Mouse (Mus musculus): ENCODE data around the gene Rras. TPM values are rescaled to one million over a fixed set of nuclear protein-coding genes. Genes with fewer than 3 reads are reported as not detected.

Gene Rras
- polyA plus RNA-seq, 1 experiment from 2014 or later: 81.5 TPM

DNA sequence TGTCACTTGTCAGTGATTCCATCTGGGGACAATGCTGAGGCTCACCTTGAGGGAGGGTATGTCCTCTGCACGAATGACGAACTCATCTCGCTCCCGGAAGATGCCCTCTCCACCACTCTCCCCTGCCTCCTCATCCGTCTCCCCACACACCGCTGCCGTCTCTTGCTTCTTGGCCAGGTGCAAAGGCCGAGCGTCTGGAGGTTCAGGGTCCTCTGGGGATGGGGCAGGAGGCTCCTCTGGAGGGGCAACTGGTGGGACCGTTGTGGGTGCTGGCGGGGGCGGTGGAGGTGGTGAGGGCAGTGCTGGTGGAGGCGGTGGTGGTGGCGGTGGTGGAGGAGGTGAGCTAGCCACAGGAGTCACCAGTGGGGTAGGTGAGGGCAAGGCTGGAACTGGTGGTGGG, 25.5 kb downstream of the Rras start:
- Histone ChIP-seq H3K27me3 (ENCODE audit: control insufficient read depth, insufficient read depth, low read length) (no peaks in the 10 kb centered on the region), H3K9ac (ENCODE audit: low read length) (no peak overlapping the region), H3K4me1 (replicated peaks; ENCODE audit: control insufficient read depth, insufficient read depth) (no peaks in the 10 kb centered on the region), H3K4me3 (ENCODE audit: low read depth, low read length) (no peak overlapping the region), H3K27ac (replicated peaks) (no peak overlapping the region), H3K36me3 (ENCODE audit: control insufficient read depth, insufficient read depth, low read length) (peaks cover 48% of the 10 kb centered on the region), H3K9me3 (ENCODE audit: control insufficient read depth, low read length) (no peaks in the 10 kb centered on the region), H3K4me2 (replicated peaks; ENCODE audit: low read depth) (no peak overlapping the region)
- peak; percentile 12 for DNase-seq (ENCODE audit: low spot score)
- ATAC-seq (ENCODE audit: low FRiP score, low TSS enrichment): no peak
- TF ChIP-seq EP300 (optimal IDR thresholded peaks at IDR 0.05) (no peak), CTCF (IDR thresholded peaks at IDR 0.05; ENCODE audit: low read depth) (no peak)
- 89% methylated on average over 11 of the region's 14 CpGs for WGBS

DNA sequence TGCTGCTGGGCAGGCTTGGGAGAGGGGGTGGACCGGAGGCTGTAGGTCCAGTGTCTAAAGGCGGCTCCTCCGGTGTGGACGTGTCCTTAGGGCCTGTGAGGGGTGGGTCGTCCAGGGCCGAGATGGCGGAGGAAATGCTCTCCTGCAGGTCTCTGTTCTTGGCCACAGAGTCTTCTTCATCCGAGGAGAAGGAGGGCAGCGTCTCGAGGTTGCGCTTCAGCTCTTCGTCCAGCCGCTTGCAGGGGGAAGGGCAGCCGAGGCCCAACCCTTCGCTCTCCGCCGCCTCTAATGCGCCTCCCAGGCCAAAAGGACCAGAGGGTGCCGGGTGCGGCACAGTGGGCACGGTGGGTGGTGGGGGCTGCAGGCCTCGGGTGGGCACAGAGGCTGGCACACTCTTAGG, 28.0 kb downstream of the Rras start:
- Histone ChIP-seq H3K27me3 (ENCODE audit: control insufficient read depth, insufficient read depth, low read length) (no peaks in the 10 kb centered on the region), H3K4me2 (replicated peaks; ENCODE audit: low read depth) (no peak overlapping the region), H3K27ac (replicated peaks) (no peak overlapping the region), H3K36me3 (ENCODE audit: control insufficient read depth, insufficient read depth, low read length) (peaks cover 46% of the 10 kb centered on the region), H3K9ac (ENCODE audit: low read length) (no peak overlapping the region), H3K4me3 (ENCODE audit: low read depth, low read length) (no peak overlapping the region), H3K4me1 (replicated peaks; ENCODE audit: control insufficient read depth, insufficient read depth) (no peaks in the 10 kb centered on the region), H3K9me3 (ENCODE audit: control insufficient read depth, low read length) (no peaks in the 10 kb centered on the region)
- ATAC-seq (ENCODE audit: low FRiP score, low TSS enrichment) (no peak), DNase-seq (ENCODE audit: low spot score) (peak; percentile 14)
- TF ChIP-seq CTCF (IDR thresholded peaks at IDR 0.05; ENCODE audit: low read depth) (no peak), EP300 (optimal IDR thresholded peaks at IDR 0.05) (no peak)
- 94% methylated on average over 22 of the region's 22 CpGs for WGBS

DNA sequence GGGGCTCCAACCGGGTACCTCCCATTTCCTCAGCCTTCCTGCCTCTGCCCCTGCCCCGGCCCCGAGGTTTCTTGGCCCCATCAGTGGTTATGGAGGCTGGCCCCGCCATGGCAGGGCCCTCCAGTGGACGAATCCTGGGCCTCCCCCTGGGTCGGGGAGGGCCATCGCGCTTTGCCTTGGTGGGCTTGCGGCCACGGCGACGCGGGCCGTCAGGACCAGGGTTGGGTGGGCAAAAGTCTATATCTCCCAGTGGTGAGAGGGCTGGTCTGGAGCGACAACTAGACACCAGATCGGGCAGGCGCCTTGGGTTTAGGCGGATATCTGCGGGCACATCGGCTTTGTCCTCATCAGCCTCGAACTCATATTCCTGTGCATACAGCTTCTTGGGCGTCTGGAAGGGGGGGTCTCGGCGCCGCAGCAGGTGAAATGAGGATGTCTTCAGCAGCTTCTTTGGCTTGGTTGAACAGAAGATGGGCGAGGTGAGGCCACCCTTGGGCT, 29.1 kb downstream of the Rras start:
- H3K27ac ChIP-seq (replicated peaks): no peak overlapping the region
- no peaks in the 10 kb centered on the region for H3K9me3 ChIP-seq (ENCODE audit: control insufficient read depth, low read length)
- no peak overlapping the region for H3K4me2 ChIP-seq (replicated peaks; ENCODE audit: low read depth)
- H3K4me3 ChIP-seq (ENCODE audit: low read depth, low read length): no peak overlapping the region
- WGBS: 94% methylated on average over 26 of the region's 26 CpGs
- no peak for ATAC-seq (ENCODE audit: low FRiP score, low TSS enrichment)
- 0 out of 2 replicates have a peak, but pooled peaks cover 4% of the 10 kb centered on the region for H3K4me1 ChIP-seq (replicated peaks; ENCODE audit: control insufficient read depth, insufficient read depth)
- peak; percentile 12 for DNase-seq (ENCODE audit: low spot score)
- no peak overlapping the region for H3K9ac ChIP-seq (ENCODE audit: low read length)
- no peak for TF ChIP-seq CTCF (IDR thresholded peaks at IDR 0.05; ENCODE audit: low read depth)
- TF ChIP-seq EP300 (optimal IDR thresholded peaks at IDR 0.05): no peak
- peaks cover 42% of the 10 kb centered on the region for H3K36me3 ChIP-seq (ENCODE audit: control insufficient read depth, insufficient read depth, low read length)
- H3K27me3 ChIP-seq (ENCODE audit: control insufficient read depth, insufficient read depth, low read length): no peaks in the 10 kb centered on the region

DNA sequence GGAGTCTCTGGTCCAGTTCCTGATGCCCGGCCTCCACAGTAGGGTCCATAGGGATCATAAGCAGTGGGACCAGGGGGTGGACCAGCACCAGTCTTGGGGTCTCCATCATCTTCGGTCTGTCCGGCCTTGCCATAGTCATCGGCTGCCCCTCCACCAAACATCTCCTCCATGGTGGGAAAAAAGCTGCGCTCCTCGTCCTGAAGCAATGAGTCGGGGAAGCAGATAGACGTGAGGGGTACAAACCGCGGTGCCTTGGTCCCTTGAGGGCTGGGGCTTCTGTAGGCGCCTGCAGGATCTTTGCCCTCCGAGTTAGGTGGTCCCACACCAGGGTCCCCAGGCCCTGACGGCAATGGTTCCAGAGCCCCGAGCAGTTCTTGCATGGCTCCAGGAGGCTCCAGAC, 29.7 kb downstream of the Rras start:
- no peaks in the 10 kb centered on the region for H3K27me3 ChIP-seq (ENCODE audit: control insufficient read depth, insufficient read depth, low read length)
- 0 out of 2 replicates have a peak, but pooled peaks cover 4% of the 10 kb centered on the region for H3K4me1 ChIP-seq (replicated peaks; ENCODE audit: control insufficient read depth, insufficient read depth)
- H3K27ac ChIP-seq (replicated peaks): no peak overlapping the region
- TF ChIP-seq CTCF (IDR thresholded peaks at IDR 0.05; ENCODE audit: low read depth) (no peak), EP300 (optimal IDR thresholded peaks at IDR 0.05) (no peak)
- no peak overlapping the region for H3K9ac ChIP-seq (ENCODE audit: low read length)
- WGBS: 96% methylated on average over 14 of the region's 14 CpGs
- H3K36me3 ChIP-seq (ENCODE audit: control insufficient read depth, insufficient read depth, low read length): peaks cover 38% of the 10 kb centered on the region
- H3K9me3 ChIP-seq (ENCODE audit: control insufficient read depth, low read length): no peaks in the 10 kb centered on the region
- no peak overlapping the region for H3K4me2 ChIP-seq (replicated peaks; ENCODE audit: low read depth)
- ATAC-seq (ENCODE audit: low FRiP score, low TSS enrichment): no peak
- peak; percentile 13 for DNase-seq (ENCODE audit: low spot score)
- H3K4me3 ChIP-seq (ENCODE audit: low read depth, low read length): no peak overlapping the region

DNA sequence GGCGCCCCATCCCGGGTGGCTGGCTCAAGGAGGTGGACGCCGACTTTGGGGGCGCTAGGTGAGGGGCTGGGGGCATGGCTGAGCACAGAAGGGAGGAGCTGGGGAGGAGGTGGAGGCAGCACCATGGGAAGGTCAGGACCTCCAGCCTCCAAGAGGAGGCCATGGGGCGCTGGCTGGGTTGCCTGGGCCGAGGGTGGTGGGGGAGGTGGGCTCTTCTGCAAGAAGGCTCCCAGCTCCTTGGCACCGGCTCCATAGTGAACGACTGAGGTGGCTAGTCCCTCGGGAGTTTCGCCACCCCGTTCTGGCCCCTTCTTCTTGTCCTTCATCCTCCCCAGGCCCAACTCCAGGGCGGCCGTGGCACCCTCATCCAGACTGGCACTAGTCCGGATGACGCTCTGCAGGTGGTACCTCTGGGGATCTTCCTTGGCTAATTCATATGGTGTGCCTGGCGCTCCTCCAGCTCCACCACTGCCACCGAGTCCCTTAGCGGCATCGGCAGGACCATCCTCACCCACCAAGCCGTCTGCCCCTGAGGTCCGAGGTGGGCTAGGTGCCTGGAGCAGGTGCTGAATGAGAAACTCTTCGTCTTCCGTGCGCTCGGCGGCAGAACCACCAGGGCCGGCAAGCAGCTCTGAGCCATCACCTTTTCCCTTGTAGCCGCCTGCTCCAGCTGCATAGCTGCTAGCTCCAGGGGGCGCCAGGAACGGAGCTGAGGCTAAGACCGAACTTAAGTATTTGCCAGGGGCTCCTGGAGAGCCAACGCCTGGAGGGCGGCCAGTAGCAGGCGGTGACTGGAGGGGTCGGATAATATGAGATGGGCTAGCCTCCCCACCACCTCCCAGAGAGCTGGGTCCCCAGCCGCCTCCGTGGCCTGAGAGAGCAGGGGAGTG, 30.5 kb downstream of the Rras start:
- H3K4me1 ChIP-seq (replicated peaks; ENCODE audit: control insufficient read depth, insufficient read depth): 0 out of 2 replicates have a peak, but pooled peaks cover 4% of the 10 kb centered on the region
- H3K4me3 ChIP-seq (ENCODE audit: low read depth, low read length): no peak overlapping the region
- H3K27ac ChIP-seq (replicated peaks): no peak overlapping the region
- H3K4me2 ChIP-seq (replicated peaks; ENCODE audit: low read depth): no peak overlapping the region
- H3K9ac ChIP-seq (ENCODE audit: low read length): no peak overlapping the region
- H3K9me3 ChIP-seq (ENCODE audit: control insufficient read depth, low read length): no peaks in the 10 kb centered on the region
- H3K27me3 ChIP-seq (ENCODE audit: control insufficient read depth, insufficient read depth, low read length): no peaks in the 10 kb centered on the region
- ATAC-seq (ENCODE audit: low FRiP score, low TSS enrichment): no peak
- DNase-seq (ENCODE audit: low spot score): peak; percentile 16
- 89% methylated on average over 38 of the region's 38 CpGs for WGBS
- TF ChIP-seq CTCF (IDR thresholded peaks at IDR 0.05; ENCODE audit: low read depth) (peak; percentile 28; the same call in 1 of the 2 replicates), EP300 (optimal IDR thresholded peaks at IDR 0.05) (no peak)
- peaks cover 31% of the 10 kb centered on the region for H3K36me3 ChIP-seq (ENCODE audit: control insufficient read depth, insufficient read depth, low read length)
